Mouse (Mus musculus): Measurements from ENCODE around the gene Morf4l1.
"Not testable (repeated sequence)": the region's sequence is repeated elsewhere in the genome, so short reads cannot be mapped to it uniquely, and the experiment has no call there.

Gene Morf4l1

GRCm38 (mm10) chr9:90067341-90067740, 47.2 kb downstream of the Morf4l1 start:
- intact Hi-C loops (cut with DNase I) = no loop called here

- intact Hi-C loops (cut with DNase I) = not testable (repeated sequence)
Measured at GRCm38 (mm10) chr9:90060932-90061331, 53.6 kb downstream of the Morf4l1 start.

- intact Hi-C loops (cut with DNase I) = no loop called here
Measured at GRCm38 (mm10) chr9:90060574-90060875, 54.0 kb downstream of the Morf4l1 start.

- intact Hi-C loops (cut with DNase I) = no loop called here
Measured at GRCm38 (mm10) chr9:90059828-90060573, 54.6 kb downstream of the Morf4l1 start.

- intact Hi-C loops (cut with DNase I) = no loop called here
Measured at GRCm38 (mm10) chr9:90056716-90057115, 57.9 kb downstream of the Morf4l1 start.

GRCm38 (mm10) chr9:90055911-90056310, 58.7 kb downstream of the Morf4l1 start:
- intact Hi-C loops (cut with DNase I) = no loop called here

GRCm38 (mm10) chr9:90055409-90055808, 59.2 kb downstream of the Morf4l1 start:
- intact Hi-C loops (cut with DNase I) = no loop called here

- intact Hi-C loops (cut with DNase I) = no loop called here
Measured at GRCm38 (mm10) chr9:90054371-90055145, 60.0 kb downstream of the Morf4l1 start.

GRCm38 (mm10) chr9:90053852-90054251, 60.7 kb downstream of the Morf4l1 start, which contains the start of gene Ctsh:
Ctsh (plus strand) TSS chr9:90054152.
- intact Hi-C loops (cut with DNase I) = no loop called here

GRCm38 (mm10) chr9:90047937-90048627, 66.5 kb downstream of the Morf4l1 start:
- intact Hi-C loops (cut with DNase I) = no loop called here

- intact Hi-C loops (cut with DNase I) = no loop called here
Measured at GRCm38 (mm10) chr9:90045191-90045590, 69.4 kb downstream of the Morf4l1 start.

GRCm38 (mm10) chr9:90042906-90043305, 71.7 kb downstream of the Morf4l1 start:
- intact Hi-C loops (cut with DNase I) = not testable (repeated sequence)

Measured in adrenal gland (tissue).